Mouse (Mus musculus): ENCODE results near the gene Brd2.

DNA sequence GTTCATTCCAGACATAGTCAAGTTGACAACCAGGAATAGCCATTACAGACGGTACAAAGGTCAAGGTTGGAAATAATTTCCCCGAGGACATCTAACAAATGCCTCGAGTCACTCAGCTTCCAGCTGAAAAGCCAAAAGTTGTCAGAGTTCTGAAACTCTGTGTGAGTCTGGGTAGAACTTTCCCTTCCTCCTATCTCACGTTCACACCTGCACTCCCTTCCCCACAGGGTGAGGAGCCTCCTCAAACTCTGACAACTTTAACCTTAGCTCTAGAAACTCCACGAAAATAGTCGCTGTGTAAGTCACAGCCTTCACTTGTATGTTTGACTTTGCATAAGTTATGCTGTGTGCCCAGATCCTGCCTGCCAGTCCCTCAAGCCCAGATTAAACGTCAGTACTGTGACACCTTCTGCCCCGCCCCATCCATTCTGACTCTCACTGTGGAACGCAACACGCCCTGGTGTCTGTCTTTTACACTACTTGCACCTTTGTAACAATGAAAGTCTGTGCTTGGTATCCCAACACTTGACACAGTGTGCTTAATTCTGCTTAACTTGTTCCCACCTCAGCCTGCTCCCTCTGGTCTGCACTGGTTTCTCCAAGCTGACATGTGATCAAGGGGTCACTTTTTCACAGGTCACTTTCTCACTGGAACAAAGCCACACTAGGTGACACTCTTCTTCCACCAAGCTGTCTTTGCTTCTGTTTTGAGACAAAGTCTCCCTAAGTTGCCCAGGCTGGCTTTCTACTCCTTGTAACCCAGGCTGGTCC is 23.5 kb downstream of the Brd2 start:
- TF ChIP-seq POLR2A (IDR thresholded peaks at IDR 0.05; ENCODE audit: borderline replicate concordance, insufficient read depth, low read length), result no peak
- no peak for TF ChIP-seq CTCF (IDR thresholded peaks at IDR 0.05; ENCODE audit: borderline replicate concordance, insufficient read depth, low read depth, low read length)
